Mouse (Mus musculus) limb, embryonic 11.5 days (tissue): ENCODE data around the gene Clock. TPM values are rescaled to one million over a fixed set of nuclear protein-coding genes. Genes with fewer than 3 reads are reported as not detected.

Source experiments
- ATAC-seq: fragments of 200-750 bp; cut with Nextera tagmentation; 2 replicates; pipeline ENCODE4 v1.8.0; 2017; ENCODE audit warnings: low read depth; ENCODE audit not compliant: insufficient number of reproducible peaks, low FRiP score, low TSS enrichment
- DNase-seq: peaks from one replicate; pipeline ENCODE4 v3.0.0-alpha.2; 2015; ENCODE audit warnings: low spot score
- H3K27ac ChIP-seq: fragments of 300-500 bp; sonication (generic); replicated peaks from 2 replicates; pipeline ENCODE4 v1.5.1; 2014; ENCODE audit warnings: low read depth, mild to moderate bottlenecking, low read length
- H3K27me3 ChIP-seq: fragments of 300-500 bp; sonication (generic); 2 replicates; pipeline ENCODE4 v1.6.1; 2014; ENCODE audit warnings: mild to moderate bottlenecking, low read length, mixed read lengths; ENCODE audit not compliant: control insufficient read depth, insufficient read depth
- H3K36me3 ChIP-seq: fragments of 300-500 bp; sonication (generic); 2 replicates; pipeline ENCODE4 v1.6.1; 2014; ENCODE audit warnings: mild to moderate bottlenecking, low read length, moderate library complexity, mixed read lengths; ENCODE audit not compliant: control insufficient read depth, insufficient read depth
- H3K4me1 ChIP-seq: fragments of 300-500 bp; sonication (generic); 2 replicates; pipeline ENCODE4 v1.6.1; 2014; ENCODE audit warnings: low read length, mixed read lengths; ENCODE audit not compliant: control insufficient read depth, insufficient read depth
- H3K4me2 ChIP-seq: fragments of 300-500 bp; sonication (generic); 2 replicates; pipeline ENCODE4 v1.6.1; 2014; ENCODE audit warnings: low read depth, mild to moderate bottlenecking, moderate library complexity; ENCODE audit not compliant: severe bottlenecking
- H3K4me3 ChIP-seq: fragments of 300-500 bp; sonication (generic); 2 replicates; pipeline ENCODE4 v1.5.1; 2014; ENCODE audit warnings: low read depth, low read length
- H3K9ac ChIP-seq: fragments of 300-500 bp; sonication (generic); 2 replicates; pipeline ENCODE4 v1.6.1; 2014; ENCODE audit warnings: mild to moderate bottlenecking, low read length
- H3K9me3 ChIP-seq: fragments of 300-500 bp; sonication (generic); 2 replicates; pipeline ENCODE4 v1.6.1; 2016; ENCODE audit warnings: low read length; ENCODE audit not compliant: control insufficient read depth
- WGBS: fragments of 180-500 bp; shearing (Covaris S2); extraction: QIAGEN DNeasy Blood & Tissue Kit; methylation state at CpG from one replicate; pipeline ENCODE4 v1.1.7; 2014; 5-methylcytosine and 5-hydroxymethylcytosine counted together
- polyA plus RNA-seq: library from polyadenylated mRNA; unstranded; fragments of >200 nt; fragmentation: Nextera tagmentation; extraction: Ambion mirVana; gene quantifications from 2 replicates; pipeline ENCODE4 v1.2.1, GENCODE M21; 2014

Gene Clock
- polyA plus RNA-seq, 1 experiment from 2014 or later: 13.0 TPM

- WGBS: 93% methylated on average over 3 of the region's 3 CpGs
- Histone ChIP-seq H3K9me3 (no peaks in the 10 kb centered on the region), H3K4me3 (no peak overlapping the region), H3K36me3 (no peaks in the 10 kb centered on the region; the same call in 1 of the 2 replicates), H3K27me3 (no peaks in the 10 kb centered on the region), H3K4me2 (no peak overlapping the region), H3K27ac (no peak overlapping the region), H3K9ac (no peak overlapping the region), H3K4me1 (no peaks in the 10 kb centered on the region)
- ATAC-seq: no peak
- no peak for DNase-seq
Measured at GRCm38 (mm10) chr5:76245419-76245818, 59.2 kb downstream of the Clock start.

GRCm38 (mm10) chr5:76244430-76244829 lies 60.2 kb downstream of the Clock start:
- no peaks in the 10 kb centered on the region for H3K9me3 ChIP-seq
- WGBS: 93% methylated on average over 10 of the region's 10 CpGs

GRCm38 (mm10) chr5:76243929-76244328 lies 60.7 kb downstream of the Clock start:
- 98% methylated on average over 4 of the region's 4 CpGs for WGBS
- Histone ChIP-seq H3K4me3 (no peak overlapping the region), H3K4me1 (no peaks in the 10 kb centered on the region), H3K27me3 (no peaks in the 10 kb centered on the region), H3K27ac (no peak overlapping the region), H3K4me2 (no peak overlapping the region), H3K9me3 (no peaks in the 10 kb centered on the region), H3K36me3 (no peaks in the 10 kb centered on the region; the same call in 1 of the 2 replicates), H3K9ac (no peak overlapping the region)
- DNase-seq (no peak), ATAC-seq (no peak)

More at GRCm38 (mm10) chr5:76244430-76244829, 60.2 kb downstream of the Clock start:
- no peaks in the 10 kb centered on the region for H3K4me1 ChIP-seq
- no peaks in the 10 kb centered on the region; the same call in 1 of the 2 replicates for H3K36me3 ChIP-seq
- no peak overlapping the region for H3K4me3 ChIP-seq
- no peak overlapping the region for H3K9ac ChIP-seq
- H3K4me2 ChIP-seq: no peak overlapping the region
- ATAC-seq (no peak), DNase-seq (no peak)
- H3K27me3 ChIP-seq: no peaks in the 10 kb centered on the region
- no peak overlapping the region for H3K27ac ChIP-seq

- Histone ChIP-seq H3K4me2 (no peak overlapping the region), H3K9me3 (no peaks in the 10 kb centered on the region), H3K36me3 (no peaks in the 10 kb centered on the region; the same call in 1 of the 2 replicates), H3K9ac (no peak overlapping the region), H3K4me3 (no peak overlapping the region), H3K27ac (no peak overlapping the region), H3K4me1 (no peaks in the 10 kb centered on the region), H3K27me3 (no peaks in the 10 kb centered on the region)
- ATAC-seq (no peak), DNase-seq (no peak)
- 87% methylated on average over 3 of the region's 3 CpGs for WGBS
Measured at GRCm38 (mm10) chr5:76243274-76243673, 61.3 kb downstream of the Clock start.

GRCm38 (mm10) chr5:76231171-76231855 lies 73.3 kb downstream of the Clock start:
- H3K9me3 ChIP-seq: no peaks in the 10 kb centered on the region
- no peak overlapping the region for H3K4me3 ChIP-seq
- no peak overlapping the region for H3K27ac ChIP-seq
- no peaks in the 10 kb centered on the region for H3K27me3 ChIP-seq
- no peak for DNase-seq
- no peak overlapping the region for H3K4me2 ChIP-seq
- peaks cover 10% of the 10 kb centered on the region; the same call in 1 of the 2 replicates for H3K36me3 ChIP-seq
- no peak for ATAC-seq
- no peaks in the 10 kb centered on the region for H3K4me1 ChIP-seq
- H3K9ac ChIP-seq: no peak overlapping the region
- 92% methylated on average over 13 of the region's 13 CpGs for WGBS

- Histone ChIP-seq H3K9me3 (no peaks in the 10 kb centered on the region), H3K9ac (no peak overlapping the region), H3K4me2 (no peak overlapping the region), H3K27me3 (no peaks in the 10 kb centered on the region), H3K4me3 (no peak overlapping the region), H3K27ac (no peak overlapping the region), H3K4me1 (no peaks in the 10 kb centered on the region), H3K36me3 (no peaks in the 10 kb centered on the region; the same call in 1 of the 2 replicates)
- ATAC-seq (no peak), DNase-seq (no peak)
- 92% methylated on average over 6 of the region's 6 CpGs for WGBS
Measured at GRCm38 (mm10) chr5:76216691-76217090, 87.9 kb downstream of the Clock start.

- WGBS: 92% methylated on average over 5 of the region's 5 CpGs
- Histone ChIP-seq H3K9me3 (no peaks in the 10 kb centered on the region), H3K27me3 (no peaks in the 10 kb centered on the region), H3K4me1 (no peaks in the 10 kb centered on the region), H3K9ac (no peak overlapping the region), H3K36me3 (peaks cover 7% of the 10 kb centered on the region), H3K4me3 (no peak overlapping the region), H3K4me2 (no peak overlapping the region), H3K27ac (no peak overlapping the region)
- DNase-seq (no peak), ATAC-seq (no peak)
Measured at GRCm38 (mm10) chr5:76208066-76208465, 96.5 kb downstream of the Clock start.

- H3K36me3 ChIP-seq: peaks cover 9% of the 10 kb centered on the region
- H3K9ac ChIP-seq: no peak overlapping the region
- no peak overlapping the region for H3K4me3 ChIP-seq
- H3K27ac ChIP-seq: no peak overlapping the region
- H3K9me3 ChIP-seq: no peaks in the 10 kb centered on the region
- H3K27me3 ChIP-seq: no peaks in the 10 kb centered on the region
- WGBS: 86% methylated on average over 2 of the region's 2 CpGs
- H3K4me2 ChIP-seq: no peak overlapping the region
- DNase-seq (no peak), ATAC-seq (no peak)
- no peaks in the 10 kb centered on the region for H3K4me1 ChIP-seq
Measured at GRCm38 (mm10) chr5:76205886-76206285, 98.7 kb downstream of the Clock start.

GRCm38 (mm10) chr5:76203171-76203570 lies 101.4 kb downstream of the Clock start:
- H3K36me3 ChIP-seq: peaks cover 9% of the 10 kb centered on the region
- H3K9ac ChIP-seq: no peak overlapping the region
- no peaks in the 10 kb centered on the region for H3K9me3 ChIP-seq
- no peak overlapping the region for H3K27ac ChIP-seq
- H3K4me3 ChIP-seq: no peak overlapping the region
- no peaks in the 10 kb centered on the region for H3K27me3 ChIP-seq
- H3K4me2 ChIP-seq: no peak overlapping the region
- WGBS: 96% methylated on average over 3 of the region's 3 CpGs
- no peak for ATAC-seq
- no peaks in the 10 kb centered on the region for H3K4me1 ChIP-seq
- no peak for DNase-seq
